Mouse (Mus musculus): ENCODE data around the gene Mboat7.

DNA sequence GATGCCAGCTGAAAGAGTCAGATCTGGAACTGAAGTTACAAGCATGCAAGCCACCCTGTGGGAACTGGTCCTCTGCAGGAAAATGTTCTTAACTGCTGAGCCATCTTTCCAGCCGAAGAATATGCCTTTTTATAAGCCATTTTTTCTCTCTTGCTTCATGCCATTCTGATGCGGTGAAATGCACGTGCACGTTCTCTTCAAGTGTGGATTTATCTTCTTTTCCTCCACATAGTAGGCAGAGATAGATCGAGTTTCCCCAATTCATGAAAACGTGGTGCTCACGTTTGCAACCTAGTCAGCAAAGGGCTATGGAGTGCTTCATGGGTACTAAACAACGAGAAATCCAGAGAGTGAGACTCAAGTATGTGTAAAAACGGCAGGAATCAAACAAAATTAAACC, 49.5 kb downstream of the Mboat7 start:
- TF ChIP-seq HCFC1 (IDR thresholded peaks at IDR 0.05; ENCODE audit: borderline replicate concordance, insufficient read depth, low read length) = no peak
- TF ChIP-seq ZC3H11A (IDR thresholded peaks at IDR 0.05; ENCODE audit: borderline replicate concordance, low read depth, low read length) = no peak
- no peak for TF ChIP-seq ZNF384 (IDR thresholded peaks at IDR 0.05; ENCODE audit: low read depth, low read length)
